Mouse (Mus musculus) heart, embryonic 15.5 days (tissue): ENCODE measurements around the gene Scp2d1. TPM values are rescaled to one million over a fixed set of nuclear protein-coding genes. Genes with fewer than 3 reads are reported as not detected.
"Not testable (repeated sequence)": the region's sequence is repeated elsewhere in the genome, so short reads cannot be mapped to it uniquely, and the experiment has no call there.

Experiments
- ATAC-seq: fragments of 200-750 bp; cut with Nextera tagmentation; replicated peaks from 2 replicates; pipeline ENCODE4 v1.8.0; 2017; ENCODE audit warnings: low read depth, moderate TSS enrichment; ENCODE audit not compliant: insufficient number of reproducible peaks, insufficient read depth, low FRiP score
- H3K27ac ChIP-seq: fragments of 300-500 bp; sonication (generic); 2 replicates; pipeline ENCODE4 v1.5.1; 2015; ENCODE audit warnings: mild to moderate bottlenecking, inconsistent platforms
- H3K27me3 ChIP-seq: fragments of 300-500 bp; sonication (generic); 2 replicates; pipeline ENCODE4 v1.6.1; 2015; ENCODE audit warnings: inconsistent platforms
- H3K36me3 ChIP-seq: fragments of 300-500 bp; sonication (generic); 2 replicates; pipeline ENCODE4 v1.6.1; 2015; ENCODE audit warnings: mild to moderate bottlenecking, inconsistent platforms
- H3K4me1 ChIP-seq: fragments of 300-500 bp; sonication (generic); replicated peaks from 2 replicates; pipeline ENCODE4 v1.6.1; 2015; ENCODE audit warnings: inconsistent platforms
- H3K4me2 ChIP-seq: fragments of 300-500 bp; sonication (generic); 2 replicates; pipeline ENCODE4 v1.6.1; 2015; ENCODE audit warnings: inconsistent platforms, mild to moderate bottlenecking, moderate library complexity
- H3K4me3 ChIP-seq: fragments of 300-500 bp; sonication (generic); 2 replicates; pipeline ENCODE4 v1.5.1; 2015; ENCODE audit warnings: mild to moderate bottlenecking, inconsistent platforms
- H3K9ac ChIP-seq: fragments of 300-500 bp; sonication (generic); 2 replicates; pipeline ENCODE4 v1.6.1; 2015; ENCODE audit warnings: mild to moderate bottlenecking, inconsistent platforms
- H3K9me3 ChIP-seq: fragments of 300-500 bp; sonication (generic); replicated peaks from 2 replicates; pipeline ENCODE4 v1.6.1; 2016; ENCODE audit warnings: inconsistent platforms
- WGBS: fragments of 180-500 bp; shearing (Covaris S2); methylation state at CpG from one replicate; pipeline ENCODE4 v1.1.7; 2015; ENCODE audit warnings: mixed read lengths; 5-methylcytosine and 5-hydroxymethylcytosine counted together
- polyA plus RNA-seq: library from polyadenylated mRNA; unstranded; fragments of >200 nt; fragmentation: Nextera tagmentation; extraction: Ambion mirVana; gene quantifications from 2 replicates; pipeline ENCODE4 v1.2.1, GENCODE M21; 2015

Gene Scp2d1
- not detected in 2 replicates for polyA plus RNA-seq

DNA sequence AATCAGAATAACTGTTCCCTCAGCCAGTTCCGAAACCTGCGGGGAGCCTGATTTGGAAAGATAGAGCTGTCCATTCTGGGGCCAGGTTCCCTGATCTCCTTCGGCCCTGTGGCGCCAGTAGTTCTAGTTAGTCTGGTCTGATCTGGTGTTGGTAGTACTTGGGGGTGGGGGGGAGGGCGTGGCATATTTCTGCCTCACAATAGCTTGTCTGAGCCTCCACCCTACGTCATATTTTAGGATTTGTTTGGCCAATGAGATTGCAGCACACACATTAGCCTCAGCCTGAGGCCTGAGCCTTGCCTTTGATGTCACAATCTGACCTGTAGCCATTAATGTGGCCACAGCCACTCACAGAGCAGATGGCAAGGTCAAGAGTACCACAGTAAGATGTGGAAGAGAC lies at the start of gene Scp2d1:
Gene Scp2d1, plus strand, starts transcription at position 301 of the 400 bp plus-strand sequence.
- H3K36me3 ChIP-seq, H3K9me3 ChIP-seq, ATAC-seq, H3K27ac ChIP-seq, H3K4me1 ChIP-seq, H3K9ac ChIP-seq, H3K4me2 ChIP-seq, H3K4me3 ChIP-seq, H3K27me3 ChIP-seq: not testable (repeated sequence)
- WGBS: 75% methylated on average over 6 of the region's 6 CpGs

DNA sequence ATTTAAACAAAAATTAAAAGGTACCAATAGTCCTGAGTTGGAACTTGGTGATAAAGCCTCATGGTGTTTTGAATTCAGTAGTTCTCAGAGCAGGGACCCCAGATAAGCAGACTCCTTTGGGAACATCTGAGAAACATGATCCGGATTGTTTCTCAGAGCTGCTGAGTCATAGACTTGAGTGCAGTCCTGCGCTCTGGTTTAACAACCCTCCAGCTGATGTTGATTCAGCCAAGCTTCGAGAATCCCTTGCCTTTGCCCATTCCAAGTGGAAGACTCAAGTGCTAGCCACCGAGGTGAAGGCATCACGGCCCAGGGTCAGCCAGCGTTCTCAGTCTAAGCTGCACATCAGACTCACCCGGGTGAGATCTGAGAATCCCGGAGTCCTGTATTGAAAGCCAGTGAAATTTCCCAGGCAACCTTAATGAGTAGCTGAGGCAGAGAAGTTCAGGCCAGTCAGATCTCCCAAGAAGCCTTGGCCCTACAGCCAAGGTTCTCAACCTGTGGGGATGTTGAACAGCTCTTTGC lies 48.8 kb upstream of the Scp2d1 start:
- H3K4me1 ChIP-seq: peaks cover 1% of the 10 kb centered on the region; the same call in 1 of the 2 replicates
- no peak for ATAC-seq
- no peak overlapping the region for H3K9ac ChIP-seq
- H3K27ac ChIP-seq: no peak overlapping the region
- H3K4me3 ChIP-seq: no peak overlapping the region
- H3K4me2 ChIP-seq: no peak overlapping the region
- no peaks in the 10 kb centered on the region for H3K27me3 ChIP-seq
- no peaks in the 10 kb centered on the region for H3K36me3 ChIP-seq
- WGBS: 50% methylated on average over 8 of the region's 8 CpGs
- no peaks in the 10 kb centered on the region for H3K9me3 ChIP-seq

GRCm38 (mm10) chr2:144775626-144776025 lies 47.8 kb upstream of the Scp2d1 start:
- no peak overlapping the region for H3K4me3 ChIP-seq
- no peak overlapping the region for H3K4me2 ChIP-seq
- H3K36me3 ChIP-seq: no peaks in the 10 kb centered on the region
- no peaks in the 10 kb centered on the region for H3K4me1 ChIP-seq
- no peaks in the 10 kb centered on the region for H3K9me3 ChIP-seq
- H3K27me3 ChIP-seq: no peaks in the 10 kb centered on the region
- H3K27ac ChIP-seq: no peak overlapping the region
- ATAC-seq: no peak
- H3K9ac ChIP-seq: no peak overlapping the region
- WGBS: 87% methylated on average over 4 of the region's 4 CpGs

DNA sequence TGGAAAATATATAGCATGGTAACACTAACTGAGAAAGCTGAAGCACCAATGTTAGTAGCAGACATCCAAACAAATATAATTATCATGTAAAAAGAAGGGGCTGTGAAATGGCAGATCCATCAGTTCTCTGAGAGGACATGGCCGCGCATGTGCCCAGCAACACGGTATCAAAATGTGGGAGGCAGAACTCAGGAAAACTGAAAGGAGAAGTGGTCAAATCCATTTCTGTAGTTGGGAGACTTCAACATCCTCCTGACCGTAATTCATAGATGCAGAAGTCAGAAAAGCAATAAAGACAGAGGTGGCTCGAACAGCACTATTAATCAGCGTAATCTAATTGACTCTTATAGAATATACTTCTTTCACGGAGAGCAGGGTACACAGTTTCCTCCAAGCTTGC lies 44.2 kb upstream of the Scp2d1 start:
- Histone ChIP-seq H3K4me1 (no peaks in the 10 kb centered on the region), H3K9me3 (no peaks in the 10 kb centered on the region), H3K4me3 (no peak overlapping the region), H3K36me3 (no peaks in the 10 kb centered on the region), H3K4me2 (no peak overlapping the region), H3K27me3 (no peaks in the 10 kb centered on the region), H3K9ac (no peak overlapping the region), H3K27ac (no peak overlapping the region)
- 88% methylated on average over 7 of the region's 7 CpGs for WGBS
- ATAC-seq: no peak

- H3K9ac ChIP-seq: no peak overlapping the region
- no peaks in the 10 kb centered on the region for H3K9me3 ChIP-seq
- no peak overlapping the region for H3K4me2 ChIP-seq
- H3K4me1 ChIP-seq: no peaks in the 10 kb centered on the region
- no peaks in the 10 kb centered on the region for H3K36me3 ChIP-seq
- no peak for ATAC-seq
- no peaks in the 10 kb centered on the region for H3K27me3 ChIP-seq
- 17% methylated on average over 5 of the region's 5 CpGs for WGBS
- no peak overlapping the region for H3K27ac ChIP-seq
- no peak overlapping the region for H3K4me3 ChIP-seq
These were observed 42.7 kb upstream of the Scp2d1 start for GRCm38 (mm10) chr2:144780731-144781130.

- Histone ChIP-seq H3K4me3 (no peak overlapping the region), H3K9me3 (no peaks in the 10 kb centered on the region), H3K36me3 (no peaks in the 10 kb centered on the region), H3K4me1 (no peaks in the 10 kb centered on the region), H3K4me2 (no peak overlapping the region), H3K27ac (no peak overlapping the region), H3K27me3 (no peaks in the 10 kb centered on the region), H3K9ac (no peak overlapping the region)
- 57% methylated on average over 3 of the region's 3 CpGs for WGBS
- ATAC-seq: no peak
These were observed 41.6 kb upstream of the Scp2d1 start for GRCm38 (mm10) chr2:144781871-144782270.

- H3K9ac ChIP-seq: no peak overlapping the region
- no peak overlapping the region for H3K27ac ChIP-seq
- WGBS: 62% methylated on average over 4 of the region's 4 CpGs
- no peak for ATAC-seq
- no peaks in the 10 kb centered on the region for H3K36me3 ChIP-seq
- H3K4me1 ChIP-seq: no peaks in the 10 kb centered on the region
- no peak overlapping the region for H3K4me2 ChIP-seq
- H3K4me3 ChIP-seq: no peak overlapping the region
- H3K9me3 ChIP-seq: no peaks in the 10 kb centered on the region
- H3K27me3 ChIP-seq: no peaks in the 10 kb centered on the region
These were observed 41.0 kb upstream of the Scp2d1 start for GRCm38 (mm10) chr2:144782481-144782880.

GRCm38 (mm10) chr2:144783190-144783589 lies 40.3 kb upstream of the Scp2d1 start:
- no peak for ATAC-seq
- H3K4me1 ChIP-seq: no peaks in the 10 kb centered on the region
- no peaks in the 10 kb centered on the region for H3K36me3 ChIP-seq

GRCm38 (mm10) chr2:144783831-144784230 lies 39.6 kb upstream of the Scp2d1 start:
- Histone ChIP-seq H3K9ac (no peak overlapping the region), H3K4me3 (no peak overlapping the region), H3K27me3 (no peaks in the 10 kb centered on the region), H3K4me1 (no peaks in the 10 kb centered on the region), H3K4me2 (no peak overlapping the region), H3K9me3 (no peaks in the 10 kb centered on the region), H3K36me3 (no peaks in the 10 kb centered on the region), H3K27ac (no peak overlapping the region)
- ATAC-seq: no peak
- 88% methylated on average over 6 of the region's 6 CpGs for WGBS

More at GRCm38 (mm10) chr2:144783190-144783589, 40.3 kb upstream of the Scp2d1 start:
- Histone ChIP-seq H3K27me3 (no peaks in the 10 kb centered on the region), H3K4me2 (no peak overlapping the region), H3K27ac (no peak overlapping the region), H3K4me3 (no peak overlapping the region), H3K9ac (no peak overlapping the region), H3K9me3 (no peaks in the 10 kb centered on the region)
- WGBS: 65% methylated on average over 1 of the region's 1 CpGs

DNA sequence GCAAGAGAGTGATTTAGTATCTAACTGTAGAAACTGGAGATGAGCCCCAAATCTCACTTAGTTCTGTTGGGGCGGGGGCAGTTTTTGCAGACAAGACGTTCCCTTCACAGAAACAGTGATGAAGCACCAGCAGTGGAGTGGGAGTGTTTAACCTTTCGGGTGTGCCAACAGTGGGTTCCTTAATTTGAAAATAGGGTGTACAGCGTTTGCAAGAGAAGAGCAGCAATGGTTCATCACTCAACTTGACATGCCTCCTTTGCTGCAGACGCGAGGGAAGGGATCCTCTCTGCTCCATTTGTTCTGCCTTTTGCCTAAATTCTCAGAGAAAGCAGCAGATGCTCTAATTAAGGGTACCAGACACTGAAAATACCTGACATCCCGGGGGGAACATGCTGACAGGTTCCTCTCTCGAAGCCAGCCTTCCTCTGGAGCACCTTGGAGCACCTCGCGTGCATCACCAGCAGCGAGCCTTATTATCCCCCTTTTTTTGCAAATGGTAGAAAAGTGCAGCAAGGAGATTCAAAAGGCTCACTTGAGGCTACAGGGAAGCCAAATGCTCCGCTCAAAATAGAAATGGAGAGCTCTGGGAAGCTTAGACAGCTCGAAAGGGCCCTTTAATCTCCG lies 31.7 kb upstream of the Scp2d1 start:
- WGBS: 66% methylated on average over 14 of the region's 14 CpGs
- no peaks in the 10 kb centered on the region for H3K27me3 ChIP-seq
- H3K4me3 ChIP-seq: no peak overlapping the region
- H3K9me3 ChIP-seq: no peaks in the 10 kb centered on the region
- H3K36me3 ChIP-seq: no peaks in the 10 kb centered on the region
- ATAC-seq: no peak
- H3K27ac ChIP-seq: no peak overlapping the region
- no peak overlapping the region for H3K4me2 ChIP-seq
- no peaks in the 10 kb centered on the region for H3K4me1 ChIP-seq
- H3K9ac ChIP-seq: no peak overlapping the region

DNA sequence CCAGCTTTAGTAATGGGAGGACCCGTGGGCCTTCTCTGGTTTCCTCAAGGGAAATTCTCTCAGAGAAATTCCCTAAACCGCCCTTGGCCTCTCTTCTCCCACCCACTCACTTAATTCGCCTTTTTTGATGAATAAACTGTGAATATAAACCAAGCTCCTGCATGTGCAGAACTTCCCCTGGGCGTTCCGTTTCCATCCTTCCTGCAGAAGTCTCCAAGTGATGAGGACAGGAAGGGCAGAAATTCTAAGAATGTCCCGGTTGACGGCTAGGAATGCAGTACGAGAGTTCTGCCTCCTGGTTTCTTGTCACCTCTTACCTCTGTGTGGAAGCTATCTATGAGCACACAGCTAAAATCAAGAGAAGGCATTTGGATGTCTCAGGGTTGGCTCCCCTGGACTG lies 25.9 kb upstream of the Scp2d1 start:
- peaks cover 5% of the 10 kb centered on the region for H3K4me1 ChIP-seq
- H3K4me3 ChIP-seq: no peak overlapping the region
- no peak overlapping the region for H3K4me2 ChIP-seq
- H3K27me3 ChIP-seq: no peaks in the 10 kb centered on the region
- WGBS: 34% methylated on average over 8 of the region's 8 CpGs
- no peak overlapping the region for H3K9ac ChIP-seq
- H3K27ac ChIP-seq: no peak overlapping the region
- H3K36me3 ChIP-seq: no peaks in the 10 kb centered on the region
- ATAC-seq: no peak
- no peaks in the 10 kb centered on the region for H3K9me3 ChIP-seq
